Mouse (Mus musculus) kidney, adult 2 months (tissue): Measurements from ENCODE around the gene Wdr86. TPM values are rescaled to one million over a fixed set of nuclear protein-coding genes. Genes with fewer than 3 reads are reported as not detected.
A peak's percentile ranks its signal among the peaks of the same experiment; 100 is the strongest.

Experiments
- DNase-seq: peaks from one replicate; pipeline ENCODE4 v3.0.0; 2021
- H3K27ac ChIP-seq: fragments of 200-500 bp; 2 replicates; pipeline ENCODE4 v1.5.1; 2012; ENCODE audit warnings: low read depth, low read length, control low read depth, inconsistent platforms; ENCODE audit not compliant: insufficient read depth
- H3K27me3 ChIP-seq: fragments of 200-500 bp; replicated peaks from 2 replicates; pipeline ENCODE4 v1.6.1; 2012; ENCODE audit warnings: mild to moderate bottlenecking, moderate library complexity, low read length, inconsistent platforms; ENCODE audit not compliant: control insufficient read depth, insufficient read depth
- H3K36me3 ChIP-seq: fragments of 200-500 bp; 2 replicates; pipeline ENCODE4 v1.6.1; 2012; ENCODE audit warnings: mild to moderate bottlenecking, moderate library complexity, low read length, inconsistent platforms; ENCODE audit not compliant: control insufficient read depth, insufficient read depth
- H3K4me1 ChIP-seq: fragments of 200-500 bp; 2 replicates; pipeline ENCODE4 v1.6.1; 2011; ENCODE audit warnings: low read length; ENCODE audit not compliant: control insufficient read depth, insufficient read depth
- H3K4me3 ChIP-seq: fragments of 200-500 bp; 2 replicates; pipeline ENCODE4 v1.5.1; 2011; ENCODE audit warnings: mild to moderate bottlenecking, low read depth, low read length, control low read depth; ENCODE audit not compliant: insufficient read depth
- CTCF ChIP-seq: fragments of 200-500 bp; conservative IDR thresholded peaks from 2 replicates; pipeline ENCODE4 v1.5.1; 2011; ENCODE audit warnings: low read depth, mild to moderate bottlenecking, control low read depth, low read length, moderate library complexity, mixed read lengths; ENCODE audit not compliant: insufficient read depth, insufficient read length
- POLR2A ChIP-seq: fragments of 200-500 bp; IDR thresholded peaks from one replicate; pipeline ENCODE4 v1.6.1; 2011; ENCODE audit warnings: low read depth, low read length, control low read depth
- WGBS: fragments of 180-500 bp; shearing (Covaris S2); methylation state at CpG from one replicate; pipeline ENCODE4 v1.1.7; 2018; 5-methylcytosine and 5-hydroxymethylcytosine counted together
- polyA plus RNA-seq: library from polyadenylated mRNA; depleted of rRNA; stranded (reverse); fragments of >200 nt; gene quantifications from 2 replicates; pipeline ENCODE4 v1.2.3, GENCODE M21; 2012; rRNA removed

The Wdr86 gene
- polyA plus RNA-seq, 1 experiment, result 7.0 TPM

DNA sequence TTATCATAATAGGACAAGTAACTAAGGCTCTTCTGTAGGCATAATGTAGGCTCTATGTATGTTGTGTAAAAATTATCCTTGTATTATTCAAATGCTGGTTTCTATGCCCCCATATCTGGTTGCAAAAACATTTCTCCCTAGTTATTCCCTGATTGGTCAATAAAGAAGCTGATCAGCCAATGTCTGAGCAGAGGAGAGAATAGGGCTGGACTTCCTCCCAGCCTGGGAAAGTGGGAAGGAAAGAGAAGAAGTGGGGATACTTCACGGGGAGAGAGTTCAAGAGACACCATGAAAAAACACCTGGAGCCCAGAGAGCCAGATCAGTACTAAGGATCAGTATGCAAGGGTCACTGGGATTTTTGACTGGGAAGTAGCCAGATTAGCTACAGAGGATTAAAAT is 49.1 kb downstream of the Wdr86 start:
- 48% methylated on average over 1 of the region's 1 CpGs for WGBS
- Histone ChIP-seq H3K4me1 (no peaks in the 10 kb centered on the region), H3K27ac (no peak overlapping the region), H3K27me3 (no peaks in the 10 kb centered on the region), H3K36me3 (no peaks in the 10 kb centered on the region), H3K4me3 (no peak overlapping the region)
- no peak for TF ChIP-seq POLR2A
- no peak for DNase-seq

DNA sequence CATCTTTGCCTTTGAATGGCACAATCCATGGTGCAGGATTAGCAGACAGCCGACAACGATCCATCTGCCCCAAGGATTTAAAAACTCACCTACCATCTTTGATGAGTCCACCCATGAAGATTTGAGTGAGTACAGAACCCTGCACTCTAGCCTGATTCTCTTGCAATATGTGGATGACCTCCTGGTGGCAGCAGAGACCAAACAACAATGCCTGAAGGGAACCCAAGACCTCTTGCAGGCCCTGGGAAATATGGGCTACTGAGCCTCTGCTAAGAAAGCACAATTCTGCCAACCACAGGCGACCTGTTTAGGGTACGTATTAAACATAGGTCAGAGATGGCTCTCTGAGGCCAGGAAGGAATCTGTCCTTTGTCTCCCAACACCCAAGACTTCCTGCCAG is 56.3 kb downstream of the Wdr86 start:
- no peaks in the 10 kb centered on the region for H3K36me3 ChIP-seq
- H3K4me3 ChIP-seq, result no peak overlapping the region
- no peaks in the 10 kb centered on the region for H3K27me3 ChIP-seq
- H3K4me1 ChIP-seq, result no peaks in the 10 kb centered on the region
- WGBS, result 17% methylated on average over 4 of the region's 4 CpGs
- TF ChIP-seq POLR2A (no peak), CTCF (peak; percentile 92)
- peak; percentile 84 for DNase-seq
- H3K27ac ChIP-seq, result no peak overlapping the region

Other genes with a start within 250 kb of the Wdr86 start
- gene Gbx1, start 203.5 kb downstream of the Wdr86 start, polyA plus RNA-seq, result 0.05 and 0.11 TPM in 2 replicates
- gene Asb10, start 189.7 kb downstream of the Wdr86 start, polyA plus RNA-seq, result 0.38 and 1.6 TPM in 2 replicates
- gene 4931409K22Rik, start 173.9 kb downstream of the Wdr86 start, polyA plus RNA-seq, result 0.10 and 0.14 TPM in 2 replicates
- gene Abcf2, start 153.3 kb downstream of the Wdr86 start, polyA plus RNA-seq, result 40.2 and 47.6 TPM in 2 replicates
- gene Chpf2, start 144.0 kb downstream of the Wdr86 start, polyA plus RNA-seq, result 20.2 and 27.5 TPM in 2 replicates
- gene Smarcd3, start 106.3 kb downstream of the Wdr86 start, polyA plus RNA-seq, result 12.4 and 15.9 TPM in 2 replicates
- gene Nub1, start 45.2 kb downstream of the Wdr86 start, polyA plus RNA-seq, result 37.5 and 46.9 TPM in 2 replicates
- gene Crygn, start 27.3 kb upstream of the Wdr86 start, polyA plus RNA-seq, result 0.14 and 1.4 TPM in 2 replicates
- 26.2 and 31.5 TPM in 2 replicates for gene Rheb, start 111.9 kb upstream of the Wdr86 start, polyA plus RNA-seq